Mouse (Mus musculus): ENCODE results near the gene Vmn2r103.

DNA sequence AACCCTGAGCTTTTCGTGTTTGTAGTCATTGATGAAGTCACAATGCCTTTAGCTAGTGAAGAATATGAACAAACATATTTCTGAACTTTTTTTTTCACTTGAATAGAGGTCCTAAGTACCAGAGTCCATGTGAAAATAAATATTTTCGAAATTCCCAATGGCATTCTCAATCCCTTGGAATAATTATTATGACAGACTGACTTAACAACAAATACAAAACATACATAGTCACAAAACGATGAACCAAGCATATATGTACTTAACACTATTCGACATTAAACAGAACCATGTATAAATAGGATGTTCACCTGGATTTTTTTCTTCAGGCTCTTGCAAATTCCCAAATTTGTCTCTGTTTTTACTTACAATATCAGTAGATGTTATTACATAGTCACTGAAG is at the start of gene Vmn2r103:
- TF ChIP-seq CTCF (IDR thresholded peaks at IDR 0.05; ENCODE audit: borderline replicate concordance, insufficient read depth, low read depth, low read length) (no peak), POLR2A (IDR thresholded peaks at IDR 0.05; ENCODE audit: borderline replicate concordance, insufficient read depth, low read length) (no peak)
